Mouse (Mus musculus) left cerebral cortex, postnatal 14 days (tissue): ENCODE results near the gene Tmem274. TPM values are rescaled to one million over a fixed set of nuclear protein-coding genes. Genes with fewer than 3 reads are reported as not detected.

Experiments used
- DNase-seq, 2 experiments: peaks; one replicate each; pipeline ENCODE4 v3.0.0; 2021 to 2022; ENCODE audit warnings: low spot score in 2 of 2, mixed read lengths in 1 of 2
- intact Hi-C: fragments of 180-260 bp; cut with DNase I; formaldehyde crosslinking; loops from one replicate; pipeline ENCODE4 v1.15.1; 2025
- total RNA-seq, 2 experiments: library from RNA; stranded (reverse); gene quantifications; 2 replicates each; pipeline ENCODE4 v1.2.3; 2021

Gene Tmem274
- total RNA-seq, 2 experiments from 2014 or later, result not detected

DNA sequence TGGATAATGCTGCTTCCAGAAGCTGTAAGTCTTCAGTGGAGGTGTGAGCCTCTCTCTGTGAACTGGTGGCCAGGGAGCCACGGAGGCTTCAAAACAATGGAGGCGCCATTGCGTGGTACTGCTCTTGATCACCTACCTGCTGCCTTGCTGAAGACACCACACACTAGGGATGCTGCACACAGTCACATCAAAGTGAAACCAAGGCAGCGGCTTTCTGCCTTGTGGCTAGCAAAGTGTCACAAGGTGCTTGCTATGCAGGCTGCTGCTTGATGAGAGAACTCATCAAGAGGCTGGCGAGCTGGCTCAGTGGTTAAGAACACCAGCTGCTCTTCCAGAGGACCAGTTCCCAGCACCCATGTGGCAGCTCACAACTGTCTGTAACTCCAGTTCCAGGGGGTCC, 38.5 kb downstream of the Tmem274 start:
- no peak for DNase-seq
- intact Hi-C loops, result no loop called here

DNA sequence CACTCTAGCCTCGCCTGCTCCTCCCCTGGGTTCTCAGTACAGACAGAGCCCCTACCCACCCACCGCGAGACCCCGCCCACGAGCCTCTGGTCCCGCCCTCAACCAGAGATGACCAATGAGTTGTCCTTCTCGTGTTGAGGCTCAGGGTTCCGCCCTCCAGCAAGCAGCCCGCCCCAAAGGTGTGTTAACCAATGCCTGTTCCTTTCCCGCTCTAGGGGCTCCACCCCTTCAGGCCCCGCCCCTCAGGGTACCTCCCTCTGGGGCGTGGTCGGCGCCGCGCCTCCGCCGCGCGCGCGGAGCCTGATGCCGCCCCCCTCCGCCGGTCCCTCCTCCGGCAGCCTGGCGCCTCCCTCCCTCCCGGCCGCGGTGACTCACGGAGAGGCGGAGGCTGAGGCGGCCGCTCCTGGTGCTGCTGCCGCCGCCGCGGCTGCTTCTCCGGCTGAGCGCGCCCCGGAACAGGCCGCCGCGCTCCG, 40.7 kb downstream of the Tmem274 start, which contains the start of gene Ctnnbip1:
Gene Ctnnbip1 (plus strand): TSS at position 369 of the 473 bp plus-strand sequence.
- peak; percentile 93 to 96 for DNase-seq

DNA sequence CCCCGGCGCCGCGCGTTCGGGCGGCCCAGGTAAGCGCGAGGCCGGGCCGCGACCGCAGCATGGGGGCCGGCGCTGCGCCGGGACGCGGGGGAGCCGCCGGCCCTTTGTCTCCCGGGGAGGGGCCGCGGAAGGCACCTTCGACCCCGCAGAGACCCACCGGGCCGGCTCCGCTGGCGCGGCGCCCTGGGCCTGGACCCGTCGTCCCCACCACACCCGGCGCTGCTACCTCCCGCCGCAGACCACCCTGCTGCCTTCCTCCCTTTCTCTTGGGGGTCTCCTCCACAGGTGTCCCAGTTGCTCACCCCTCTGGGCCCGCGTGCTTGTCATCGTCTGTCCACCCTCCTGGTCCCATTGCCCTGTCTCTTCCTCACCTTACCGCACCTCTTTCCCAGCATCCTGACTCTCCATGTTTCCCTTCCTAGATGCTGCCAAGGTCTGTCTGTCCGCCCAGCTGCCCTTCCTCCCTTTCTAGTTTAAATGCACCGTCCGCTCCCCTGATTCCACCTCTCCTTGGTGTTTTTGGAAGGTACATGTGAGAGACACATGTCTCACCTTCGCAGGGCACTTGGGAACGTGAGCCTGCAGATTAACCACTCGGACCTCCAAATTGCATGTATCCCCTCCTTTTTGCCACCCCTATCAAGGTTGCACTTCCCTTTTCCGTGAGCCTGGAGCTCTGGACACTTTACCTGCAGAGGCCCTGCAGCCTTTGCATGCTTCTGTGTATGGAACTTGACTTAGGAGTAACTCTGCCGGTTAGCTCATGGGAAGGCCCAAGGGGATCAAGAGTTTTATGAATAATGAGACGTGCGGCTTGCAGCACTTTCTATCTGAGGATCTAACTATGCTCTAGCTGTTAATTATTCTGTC, 41.4 kb downstream of the Tmem274 start:
- intact Hi-C loops, result no loop called here

More for the DNA sequence above, 40.7 kb downstream of the Tmem274 start, which contains the start of gene Ctnnbip1:
- intact Hi-C loops, result no loop called here

DNA sequence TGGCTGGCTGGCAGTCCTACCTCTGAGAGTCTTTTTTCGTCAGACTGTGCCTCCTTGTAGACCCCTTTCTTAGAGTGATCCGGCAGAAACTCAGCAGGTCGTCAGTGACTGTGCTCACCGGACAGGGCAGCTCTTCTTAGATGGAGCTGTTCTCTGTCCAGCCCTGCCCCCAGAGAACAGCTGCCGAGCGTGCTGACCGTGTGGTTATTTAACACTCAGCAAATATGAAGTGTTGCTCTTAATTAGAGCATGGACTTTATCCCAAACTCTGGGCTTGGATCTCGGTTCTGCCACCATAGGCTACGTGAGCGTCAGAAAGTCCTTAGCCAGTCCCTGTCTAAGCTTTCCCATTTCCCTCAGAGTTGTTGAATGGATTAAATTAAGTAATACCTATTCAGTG, 44.1 kb downstream of the Tmem274 start:
- intact Hi-C loops, result no loop called here
- DNase-seq, result no peak

More for the DNA sequence above, 41.4 kb downstream of the Tmem274 start:
- DNase-seq, result no peak

DNA sequence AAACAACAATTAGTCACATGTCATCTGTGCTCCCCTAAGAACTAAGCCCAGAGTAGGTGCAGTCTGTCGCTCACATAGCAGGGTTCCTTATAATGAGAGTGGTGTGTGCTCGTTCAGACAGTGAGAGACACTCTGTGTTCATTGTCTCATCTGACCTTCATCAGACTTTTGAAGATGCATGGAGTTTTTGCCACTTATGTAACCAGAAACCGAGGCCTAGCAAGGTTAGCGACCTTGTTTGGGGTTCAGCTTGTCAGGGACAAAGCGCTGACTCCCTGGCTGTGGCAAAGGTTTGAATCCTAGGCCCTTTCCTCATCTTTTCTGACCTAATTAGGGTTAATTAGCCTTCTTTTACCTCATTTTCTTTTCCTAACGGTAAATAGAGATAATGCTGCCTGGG, 46.8 kb downstream of the Tmem274 start:
- no peak for DNase-seq
- intact Hi-C loops, result no loop called here

- intact Hi-C loops, result no loop called here
- DNase-seq, result no peak
Measured at GRCm38 (mm10) chr4:149525170-149525569, 48.0 kb downstream of the Tmem274 start.

DNA sequence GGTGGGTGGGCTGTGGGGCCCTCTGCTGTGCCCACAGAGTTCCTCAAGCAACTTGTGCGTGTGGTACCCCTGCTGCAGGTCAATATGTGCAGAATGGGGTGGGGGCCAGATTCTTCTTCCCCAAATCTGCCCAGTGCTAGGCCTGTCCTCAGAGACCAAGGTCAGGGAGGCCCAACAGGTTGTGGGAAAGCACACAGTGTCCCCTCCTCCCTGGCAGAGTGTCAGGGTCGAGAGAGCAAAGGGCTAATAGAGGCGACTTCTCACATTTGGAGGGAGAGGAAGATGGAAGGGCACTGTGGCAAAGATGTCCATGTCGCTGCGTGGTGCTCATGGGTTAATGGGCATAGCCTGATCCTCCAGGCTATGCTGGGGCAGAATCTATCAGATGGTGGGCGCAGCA, 48.6 kb downstream of the Tmem274 start:
- intact Hi-C loops, result no loop called here
- no peak for DNase-seq

- DNase-seq, result no peak
- intact Hi-C loops, result no loop called here
Measured at GRCm38 (mm10) chr4:149526330-149526729, 49.2 kb downstream of the Tmem274 start.

DNA sequence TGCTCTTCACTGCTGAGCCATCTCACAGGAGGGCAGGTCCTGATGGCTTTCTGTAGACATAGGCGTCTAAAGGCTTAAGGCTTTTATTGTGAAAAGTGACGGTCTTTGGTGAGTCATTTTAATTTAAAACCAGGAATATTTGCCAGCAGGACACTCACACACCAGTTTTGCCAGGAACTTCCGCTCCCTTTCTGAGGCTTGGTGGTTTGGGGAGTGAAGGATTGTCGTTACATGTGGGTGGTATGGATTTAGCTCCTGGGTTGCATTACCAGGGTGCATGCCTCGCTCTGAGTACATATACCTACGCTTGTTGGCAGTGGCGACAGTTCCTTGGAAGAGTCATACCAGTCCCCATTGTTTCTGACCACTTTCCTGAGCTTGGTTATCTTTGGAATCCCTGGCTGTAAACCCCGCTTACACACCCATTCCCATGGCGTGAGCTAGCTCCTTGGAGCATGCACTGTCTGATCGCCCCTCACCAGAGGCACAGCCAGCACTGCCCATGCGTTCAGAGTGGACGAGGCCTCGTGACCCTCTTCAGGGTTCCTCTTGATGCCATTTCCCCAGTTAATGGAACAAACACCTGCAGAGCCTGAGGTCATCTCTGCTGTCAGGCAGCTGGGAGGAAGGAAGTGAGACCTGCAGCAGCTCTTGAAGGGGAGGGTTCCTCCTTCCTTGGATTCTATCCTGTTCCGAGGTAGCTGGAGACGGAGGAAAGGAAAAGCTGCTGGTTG, 50.6 kb downstream of the Tmem274 start:
- intact Hi-C loops, result no loop called here
- DNase-seq, result no peak

- DNase-seq, result no peak
- intact Hi-C loops, result no loop called here
Measured at GRCm38 (mm10) chr4:149529691-149530090, 52.5 kb downstream of the Tmem274 start.

Other genes starting within 250 kb of the Tmem274 start
- gene Kif1b, start 169.7 kb upstream of the Tmem274 start, total RNA-seq, result 100 to 1,000 TPM; 412 to 453 TPM
- 100 to 1,000 TPM; 100 to 102 TPM for gene Ube4b, start 50.6 kb upstream of the Tmem274 start, total RNA-seq
- gene Rbp7, start 22.4 kb upstream of the Tmem274 start, total RNA-seq, result not detected
- 1 to 10 TPM; 7.7 to 8.6 TPM for gene Nmnat1, start 7.8 kb downstream of the Tmem274 start, total RNA-seq
- gene Lzic, start 7.9 kb downstream of the Tmem274 start, total RNA-seq, result 10 to 100 TPM; 24.6 to 25.4 TPM
- gene Ctnnbip1, start 40.9 kb downstream of the Tmem274 start, total RNA-seq, result 10 to 100 TPM; 56.1 to 56.5 TPM
- gene Clstn1, start 109.1 kb downstream of the Tmem274 start, total RNA-seq, result 1,000 to 10,000 TPM; 1,335 to 1,338 TPM
- gene Pik3cd, start 225.2 kb downstream of the Tmem274 start, total RNA-seq, result 10 to 100 TPM; 21.2 to 25.0 TPM